Mouse (Mus musculus) heart, embryonic 14.5 days (tissue): ENCODE measurements around the gene 1700025G04Rik. TPM values are rescaled to one million over a fixed set of nuclear protein-coding genes. Genes with fewer than 3 reads are reported as not detected.

Experiments
- ATAC-seq: fragments of 200-750 bp; cut with Nextera tagmentation; 2 replicates; pipeline ENCODE4 v1.8.0; 2017; ENCODE audit warnings: low read depth, moderate TSS enrichment; ENCODE audit not compliant: insufficient number of reproducible peaks, insufficient read depth, low FRiP score
- H3K27ac ChIP-seq, 2 experiments: fragments of 200-500 bp in 1 of 2; fragments of 300-500 bp in 1 of 2; sonication (generic) in 1 of 2; replicated peaks in 1 of 2; 2 replicates each; pipeline ENCODE4 v1.5.1; 2012 to 2014; ENCODE audit warnings: low read depth in 2 of 2, low read length in 2 of 2, control low read depth in 1 of 2, mild to moderate bottlenecking in 1 of 2, mixed read lengths in 1 of 2; ENCODE audit not compliant: control insufficient read depth in 1 of 2, insufficient read depth in 1 of 2
- H3K27me3 ChIP-seq: fragments of 300-500 bp; sonication (generic); 2 replicates; pipeline ENCODE4 v1.6.1; 2014; ENCODE audit warnings: mild to moderate bottlenecking, low read length, control low read depth; ENCODE audit not compliant: control insufficient read depth, insufficient read depth
- H3K36me3 ChIP-seq: fragments of 300-500 bp; sonication (generic); 2 replicates; pipeline ENCODE4 v1.6.1; 2014; ENCODE audit warnings: mild to moderate bottlenecking, control low read depth, low read length, mixed read lengths; ENCODE audit not compliant: control insufficient read depth, insufficient read depth
- H3K4me1 ChIP-seq, 2 experiments: fragments of 200-500 bp in 1 of 2; fragments of 300-500 bp in 1 of 2; sonication (generic) in 1 of 2; 2 replicates each; pipeline ENCODE4 v1.6.1; 2012 to 2014; ENCODE audit warnings: low read length in 2 of 2, control low read depth in 1 of 2, mixed read lengths in 1 of 2; ENCODE audit not compliant: control insufficient read depth in 2 of 2, insufficient read depth in 2 of 2
- H3K4me2 ChIP-seq: fragments of 300-500 bp; sonication (generic); 2 replicates; pipeline ENCODE4 v1.6.1; 2014; ENCODE audit warnings: mild to moderate bottlenecking, low read length
- H3K4me3 ChIP-seq, 2 experiments: fragments of 200-500 bp in 1 of 2; fragments of 300-500 bp in 1 of 2; sonication (generic) in 1 of 2; 2 replicates each; pipeline ENCODE4 v1.5.1; 2012 to 2014; ENCODE audit warnings: low read length in 2 of 2, mild to moderate bottlenecking in 2 of 2, control low read depth in 1 of 2, low read depth in 1 of 2, moderate library complexity in 1 of 2; ENCODE audit not compliant: control insufficient read depth in 1 of 2, insufficient read depth in 1 of 2
- H3K9ac ChIP-seq: fragments of 300-500 bp; sonication (generic); 2 replicates; pipeline ENCODE4 v1.6.1; 2014; ENCODE audit warnings: mild to moderate bottlenecking, low read length
- H3K9me3 ChIP-seq: fragments of 300-500 bp; sonication (generic); 2 replicates; pipeline ENCODE4 v1.6.1; 2016; ENCODE audit warnings: low read length, control low read depth; ENCODE audit not compliant: control insufficient read depth
- WGBS: fragments of 180-500 bp; shearing (Covaris S2); extraction: QIAGEN DNeasy Blood & Tissue Kit; methylation state at CpG from one replicate; pipeline ENCODE4 v1.1.7; 2014; 5-methylcytosine and 5-hydroxymethylcytosine counted together
- polyA plus RNA-seq: library from polyadenylated mRNA; unstranded; fragments of >200 nt; fragmentation: Nextera tagmentation; extraction: Ambion mirVana; gene quantifications from 2 replicates; pipeline ENCODE4 v1.2.1, GENCODE M21; 2014

1700025G04Rik gene
- polyA plus RNA-seq, 1 experiment from 2014 or later = 35.7 TPM

DNA sequence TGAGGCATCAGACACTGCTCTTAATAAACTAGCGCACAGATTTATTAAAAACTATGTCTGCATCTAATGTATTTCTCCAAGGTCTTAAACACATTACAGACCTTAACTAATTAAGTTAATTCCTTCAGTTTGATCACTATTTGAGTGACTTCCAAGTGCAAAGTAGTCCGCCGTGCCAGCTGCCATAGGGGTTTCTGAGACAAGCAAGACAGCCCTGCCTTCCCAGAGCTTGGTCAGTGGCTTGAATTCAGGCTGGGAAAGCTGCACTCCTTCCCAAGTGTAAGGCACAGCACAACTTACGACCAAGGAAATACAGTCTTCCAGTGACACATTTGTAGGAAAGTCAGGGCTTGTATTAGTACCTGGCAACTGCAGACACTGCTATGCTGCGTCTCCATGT is 4.4 kb downstream of the 1700025G04Rik start:
- Histone ChIP-seq H3K9me3 (no peaks in the 10 kb centered on the region), H3K27me3 (no peaks in the 10 kb centered on the region), H3K36me3 (no peaks in the 10 kb centered on the region), H3K9ac (no peak overlapping the region), H3K27ac (no peak overlapping the region), H3K4me3 (no peak overlapping the region), H3K4me1 (peaks cover 20 to 47% of the 10 kb centered on the region in 2 experiments), H3K4me2 (peak overlapping the region; percentile 58)
- no peak for ATAC-seq
- 83% methylated on average over 5 of the region's 5 CpGs for WGBS

DNA sequence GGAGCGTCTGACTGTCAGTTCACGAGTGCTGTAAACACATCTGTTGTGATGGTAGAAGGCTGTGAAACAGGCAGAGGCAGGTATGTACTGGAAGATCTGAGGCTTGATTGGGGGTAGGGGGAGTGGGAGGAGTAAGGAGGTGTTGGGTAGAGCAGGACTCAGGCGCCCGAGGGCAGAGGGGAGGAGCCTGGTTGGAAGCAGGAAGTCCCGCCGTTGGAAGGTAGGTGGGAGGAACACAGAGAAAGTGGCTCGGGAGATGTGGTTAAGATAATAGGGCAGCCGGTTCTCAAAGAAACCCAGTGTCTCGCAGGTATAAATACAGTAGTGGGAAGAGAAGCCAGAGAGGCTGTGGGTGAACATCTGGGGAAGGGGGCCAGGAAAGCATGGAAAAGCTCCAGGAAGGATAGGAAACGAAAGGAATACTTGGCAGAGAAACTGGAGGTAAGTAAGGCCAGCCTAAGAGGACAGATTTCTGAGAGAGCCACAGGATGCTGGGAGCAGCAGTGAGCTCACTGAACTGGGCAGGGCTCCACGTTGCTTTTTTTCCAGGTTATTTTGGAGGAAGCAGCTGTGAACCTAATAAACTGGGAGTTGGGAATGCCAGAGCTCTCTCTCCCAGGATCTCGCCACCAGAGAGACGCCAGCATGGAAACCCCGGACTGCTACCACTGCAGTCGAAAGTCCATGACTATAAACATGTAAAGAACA is 5.1 kb downstream of the 1700025G04Rik start:
- H3K9me3 ChIP-seq = no peaks in the 10 kb centered on the region
- peak overlapping the region in 1 of 2 experiments; percentile 0; a peak in 1 of 4 replicates for H3K27ac ChIP-seq
- peak overlapping the region; percentile 0; the same call in 1 of the 2 replicates for H3K9ac ChIP-seq
- WGBS = 17% methylated on average over 15 of the region's 15 CpGs
- H3K27me3 ChIP-seq = no peaks in the 10 kb centered on the region
- H3K4me1 ChIP-seq = peaks cover 20 to 47% of the 10 kb centered on the region in 2 experiments
- peak overlapping the region; percentile 58 for H3K4me2 ChIP-seq
- peak overlapping the region; percentile 10 to 15; a peak in 2 of 4 replicates for H3K4me3 ChIP-seq
- ATAC-seq = no peak
- no peaks in the 10 kb centered on the region for H3K36me3 ChIP-seq

DNA sequence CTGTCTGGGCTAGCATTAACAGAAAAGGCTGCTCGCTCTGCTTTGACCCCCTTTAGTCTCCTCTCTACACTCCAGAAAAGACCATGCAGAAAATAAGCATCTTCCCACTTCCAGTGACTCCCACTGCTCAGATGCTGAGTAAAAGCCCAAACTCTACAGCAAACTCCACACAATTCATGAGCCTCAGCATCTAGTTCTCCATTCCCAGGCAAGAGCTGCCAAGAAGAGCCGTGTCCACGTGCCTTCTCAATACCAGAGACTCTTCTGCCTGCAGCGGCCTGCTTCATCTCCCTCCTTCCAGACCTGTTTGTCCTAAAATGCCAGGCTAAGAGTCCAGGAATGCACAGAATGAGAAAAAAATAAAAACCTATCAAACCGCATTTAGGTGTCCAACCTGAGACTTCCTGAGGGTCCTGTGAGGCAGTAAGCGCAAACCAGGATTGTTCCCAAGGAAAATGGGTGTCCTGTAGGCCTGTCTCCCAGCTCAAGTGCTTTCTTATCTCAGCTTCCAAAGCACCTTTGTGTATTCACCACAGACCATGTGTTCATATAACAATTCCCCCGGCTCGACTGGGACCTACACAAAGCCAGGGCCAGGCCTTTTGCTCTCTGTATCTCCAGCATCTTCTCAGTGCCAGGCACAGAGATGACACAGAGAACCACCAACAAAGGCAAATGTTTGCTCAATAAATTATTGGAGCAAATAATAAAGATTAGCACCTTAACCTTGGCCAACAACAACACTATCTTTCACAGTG is 7.8 kb downstream of the 1700025G04Rik start:
- ATAC-seq = no peak
- H3K27ac ChIP-seq = no peak overlapping the region
- H3K9me3 ChIP-seq = no peaks in the 10 kb centered on the region
- H3K9ac ChIP-seq = no peak overlapping the region
- no peaks in the 10 kb centered on the region for H3K36me3 ChIP-seq
- H3K4me3 ChIP-seq = no peak overlapping the region
- no peaks in the 10 kb centered on the region for H3K27me3 ChIP-seq
- no peak overlapping the region for H3K4me2 ChIP-seq
- peaks cover 17 to 29% of the 10 kb centered on the region in 2 experiments for H3K4me1 ChIP-seq
- 57% methylated on average over 8 of the region's 8 CpGs for WGBS

DNA sequence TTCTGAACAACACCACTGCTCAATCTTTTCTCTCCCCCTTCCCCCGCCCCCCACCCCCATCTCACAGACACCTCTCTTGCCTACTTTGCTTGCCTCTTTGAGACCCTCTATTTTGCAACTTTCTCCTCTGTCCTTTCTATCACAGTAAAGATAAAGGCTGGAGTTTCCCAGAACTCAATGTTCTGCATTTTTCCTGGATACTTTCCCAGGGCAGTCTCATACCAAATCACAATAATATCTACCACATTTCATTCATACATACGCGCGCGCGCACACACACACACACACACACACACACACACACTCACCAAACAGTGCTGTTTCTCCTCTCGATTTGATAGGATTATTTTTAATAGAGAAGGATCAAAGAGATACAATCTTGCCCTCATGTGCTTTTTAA is 8.8 kb downstream of the 1700025G04Rik start:
- 90% methylated on average over 7 of the region's 7 CpGs for WGBS
- peaks cover 16 to 27% of the 10 kb centered on the region in 2 experiments for H3K4me1 ChIP-seq
- H3K9me3 ChIP-seq = no peaks in the 10 kb centered on the region
- H3K27me3 ChIP-seq = no peaks in the 10 kb centered on the region
- no peak for ATAC-seq
- no peak overlapping the region for H3K4me2 ChIP-seq
- no peak overlapping the region for H3K9ac ChIP-seq
- H3K36me3 ChIP-seq = no peaks in the 10 kb centered on the region
- H3K27ac ChIP-seq = no peak overlapping the region
- no peak overlapping the region for H3K4me3 ChIP-seq

DNA sequence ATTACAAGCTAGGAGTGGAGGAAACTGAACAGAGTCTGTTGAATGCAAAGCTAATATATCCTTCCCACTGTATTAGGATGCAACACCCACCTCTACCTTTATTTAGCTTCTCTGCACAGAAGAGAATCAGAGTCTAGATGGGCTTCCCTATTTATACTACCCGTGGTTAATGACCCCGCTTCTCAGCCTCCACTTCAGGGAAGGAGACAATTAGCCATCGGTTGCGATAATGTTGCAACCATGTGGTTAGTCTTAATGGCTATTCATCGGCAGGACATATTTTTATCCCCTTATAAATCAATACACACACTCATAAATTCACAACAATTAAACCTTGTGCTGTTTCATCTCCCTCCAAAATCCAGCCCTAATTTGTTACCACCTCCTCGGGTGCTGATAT is 9.7 kb downstream of the 1700025G04Rik start:
- WGBS = 86% methylated on average over 6 of the region's 6 CpGs
- no peak overlapping the region for H3K4me2 ChIP-seq
- no peak overlapping the region for H3K9ac ChIP-seq
- no peak overlapping the region for H3K4me3 ChIP-seq
- no peaks in the 10 kb centered on the region for H3K36me3 ChIP-seq
- no peaks in the 10 kb centered on the region for H3K27me3 ChIP-seq
- ATAC-seq = no peak
- peaks cover 13 to 19% of the 10 kb centered on the region in 2 experiments for H3K4me1 ChIP-seq
- H3K9me3 ChIP-seq = no peaks in the 10 kb centered on the region
- no peak overlapping the region for H3K27ac ChIP-seq

DNA sequence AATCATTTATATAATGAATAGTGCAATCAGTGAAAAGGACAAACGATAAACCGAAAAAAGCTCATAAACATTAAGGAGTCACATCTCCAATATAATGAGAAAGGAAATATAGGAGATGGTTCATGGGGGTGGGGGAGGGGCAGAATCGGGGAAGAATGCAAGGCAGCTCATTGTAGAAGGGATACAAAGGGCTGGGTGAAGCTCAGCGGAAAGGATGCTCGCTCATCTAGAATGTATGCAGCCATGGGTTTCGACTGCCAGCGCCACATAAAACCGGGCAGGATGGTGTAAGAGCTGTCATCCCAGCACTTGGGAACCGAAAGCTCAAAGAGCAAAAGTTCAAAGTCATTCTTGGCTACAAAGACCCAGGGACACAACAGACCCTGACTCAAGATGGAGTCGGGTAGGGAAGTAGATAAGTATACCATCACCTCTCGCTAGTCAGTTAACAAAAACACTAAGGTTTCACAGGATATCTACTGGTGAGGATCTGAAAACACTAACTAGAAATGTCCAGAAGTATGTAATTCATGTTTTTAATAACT is 12.7 kb downstream of the 1700025G04Rik start:
- Histone ChIP-seq H3K9ac (no peak overlapping the region), H3K27me3 (no peaks in the 10 kb centered on the region), H3K9me3 (no peaks in the 10 kb centered on the region), H3K27ac (no peak overlapping the region), H3K4me1 (peaks cover 4 to 14% of the 10 kb centered on the region in 2 experiments; a peak in 1 of 4 replicates), H3K4me3 (no peak overlapping the region), H3K4me2 (no peak overlapping the region), H3K36me3 (no peaks in the 10 kb centered on the region)
- no peak for ATAC-seq
- WGBS = 76% methylated on average over 11 of the region's 11 CpGs

DNA sequence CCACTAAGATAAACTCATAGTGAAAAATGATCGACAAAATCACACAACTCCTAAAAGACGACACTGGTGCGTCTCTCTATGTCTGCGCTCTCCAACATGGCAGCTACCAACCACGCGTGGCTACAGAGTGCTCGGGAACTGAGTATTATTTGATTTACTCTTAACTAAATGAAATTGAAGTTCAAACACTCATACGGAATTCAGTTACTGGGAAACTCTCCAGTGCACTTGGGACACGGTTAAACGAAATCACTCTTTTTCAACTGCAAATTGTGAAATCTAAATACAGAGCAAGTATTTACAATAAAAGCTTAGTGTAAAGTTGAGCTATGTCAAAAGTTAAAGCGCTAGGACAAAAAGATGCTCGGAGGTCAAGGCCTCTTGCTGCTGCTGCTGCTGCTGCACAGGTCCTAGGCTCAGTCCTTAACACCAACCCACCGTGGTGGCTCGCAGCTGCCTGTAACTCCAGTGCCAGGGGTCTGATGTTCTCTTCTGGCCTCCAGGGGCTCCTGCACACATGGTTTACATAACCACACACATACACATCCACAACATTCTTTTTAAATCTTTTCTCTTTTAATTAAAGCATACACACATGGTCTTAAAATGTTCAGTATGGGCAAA is 13.6 kb downstream of the 1700025G04Rik start:
- no peaks in the 10 kb centered on the region for H3K9me3 ChIP-seq
- H3K4me1 ChIP-seq = peaks cover 0 to 10% of the 10 kb centered on the region in 2 experiments; a peak in 1 of 4 replicates
- no peak for ATAC-seq
- no peaks in the 10 kb centered on the region for H3K36me3 ChIP-seq
- no peak overlapping the region for H3K27ac ChIP-seq
- WGBS = 91% methylated on average over 14 of the region's 14 CpGs
- no peaks in the 10 kb centered on the region for H3K27me3 ChIP-seq
- H3K4me3 ChIP-seq = no peak overlapping the region
- H3K9ac ChIP-seq = no peak overlapping the region
- no peak overlapping the region for H3K4me2 ChIP-seq
